Mouse (Mus musculus) liver, postnatal 0 days (tissue): Measurements from ENCODE around the gene Mthfd1. TPM values are rescaled to one million over a fixed set of nuclear protein-coding genes. Genes with fewer than 3 reads are reported as not detected.
A peak's percentile ranks its signal among the peaks of the same experiment; 100 is the strongest.

Experiments used
- ATAC-seq: fragments of 200-750 bp; cut with Nextera tagmentation; 2 replicates; pipeline ENCODE4 v1.8.0; 2017; ENCODE audit warnings: mild to moderate bottlenecking, moderate library complexity
- DNase-seq: peaks from one replicate; pipeline ENCODE4 v3.0.0-alpha.2; 2016
- H3K27ac ChIP-seq: fragments of 300-500 bp; sonication (generic); 2 replicates; pipeline ENCODE4 v1.5.1; 2014; ENCODE audit warnings: antibody characterized with exemption, moderate library complexity, mild to moderate bottlenecking, low read depth
- H3K27me3 ChIP-seq: fragments of 300-500 bp; sonication (generic); 2 replicates; pipeline ENCODE4 v1.6.1; 2014; ENCODE audit warnings: low read length, control low read depth, mixed read lengths; ENCODE audit not compliant: insufficient read depth
- H3K36me3 ChIP-seq: fragments of 300-500 bp; sonication (generic); replicated peaks from 2 replicates; pipeline ENCODE4 v1.6.1; 2014; ENCODE audit warnings: mild to moderate bottlenecking, control low read depth, low read length, moderate library complexity, mixed read lengths; ENCODE audit not compliant: insufficient read depth
- H3K4me1 ChIP-seq: fragments of 300-500 bp; sonication (generic); 2 replicates; pipeline ENCODE4 v1.6.1; 2014; ENCODE audit warnings: antibody characterized with exemption, mild to moderate bottlenecking, control low read depth; ENCODE audit not compliant: insufficient read depth
- H3K4me2 ChIP-seq: fragments of 300-500 bp; sonication (generic); 2 replicates; pipeline ENCODE4 v1.6.1; 2014; ENCODE audit warnings: low read depth, mild to moderate bottlenecking, low read length, moderate library complexity, mixed read lengths
- H3K4me3 ChIP-seq: fragments of 300-500 bp; sonication (generic); 2 replicates; pipeline ENCODE4 v1.5.1; 2014; ENCODE audit warnings: low read depth, low read length
- H3K9ac ChIP-seq: fragments of 300-500 bp; sonication (generic); replicated peaks from 2 replicates; pipeline ENCODE4 v1.6.1; 2014; ENCODE audit warnings: mild to moderate bottlenecking, moderate library complexity
- H3K9me3 ChIP-seq: fragments of 300-500 bp; sonication (generic); 2 replicates; pipeline ENCODE4 v1.6.1; 2016; ENCODE audit warnings: mild to moderate bottlenecking, control low read depth, low read length, mixed read lengths
- CTCF ChIP-seq: sonication (generic); IDR thresholded peaks from 2 replicates; pipeline ENCODE4 v1.5.1; 2016; ENCODE audit warnings: antibody characterized with exemption, low read depth
- EP300 ChIP-seq: IDR thresholded peaks from 2 replicates; pipeline ENCODE4 v1.6.1; 2016; ENCODE audit warnings: antibody characterized with exemption, low read depth, mild to moderate bottlenecking
- whole genome bisulfite sequencing: fragments of 180-500 bp; shearing (Covaris S2); extraction: QIAGEN DNeasy Blood & Tissue Kit; methylation state at CpG from one replicate; pipeline ENCODE4 v1.1.7; 2014; ENCODE audit not compliant: insufficient replicate concordance; 5-methylcytosine and 5-hydroxymethylcytosine counted together
- polyA plus RNA-seq: library from polyadenylated mRNA; unstranded; fragments of >200 nt; fragmentation: Nextera tagmentation; extraction: Ambion mirVana; gene quantifications from 2 replicates; pipeline ENCODE4 v1.2.1, GENCODE M21; 2015

The Mthfd1 gene
- polyA plus RNA-seq, 1 experiment from 2014 or later: 63.0 TPM

DNA sequence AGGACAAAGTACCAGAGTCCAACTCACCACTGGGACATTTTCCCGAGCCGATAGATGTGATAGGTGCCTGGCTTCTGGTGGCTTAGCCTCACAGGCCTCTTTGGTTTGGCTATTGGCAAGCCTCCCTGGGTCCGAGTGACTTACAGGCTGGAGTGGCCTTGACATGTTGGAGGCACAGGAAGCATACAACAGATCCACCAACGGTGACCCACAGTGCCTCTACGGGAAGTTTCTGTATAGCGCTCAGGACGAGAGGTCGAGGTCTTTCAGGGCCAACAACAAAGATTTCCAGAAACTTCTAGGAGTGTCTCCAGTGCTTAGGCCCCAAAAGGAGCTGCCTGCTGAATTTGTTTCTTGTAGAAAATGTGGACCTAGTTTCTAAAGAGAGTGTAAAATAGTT, 10.1 kb upstream of the Mthfd1 start:
- ATAC-seq (no peak), DNase-seq (no peak)
- 0 out of 2 replicates have a peak, but pooled peaks cover 3% of the 10 kb centered on the region for H3K4me1 ChIP-seq
- H3K4me3 ChIP-seq: no peak overlapping the region
- WGBS: 74% methylated on average over 8 of the region's 8 CpGs
- H3K9me3 ChIP-seq: no peaks in the 10 kb centered on the region
- H3K27ac ChIP-seq: no peak overlapping the region
- H3K4me2 ChIP-seq: no peak overlapping the region
- TF ChIP-seq CTCF (no peak), EP300 (no peak)
- no peaks in the 10 kb centered on the region for H3K36me3 ChIP-seq
- H3K9ac ChIP-seq: no peak overlapping the region
- H3K27me3 ChIP-seq: no peaks in the 10 kb centered on the region

DNA sequence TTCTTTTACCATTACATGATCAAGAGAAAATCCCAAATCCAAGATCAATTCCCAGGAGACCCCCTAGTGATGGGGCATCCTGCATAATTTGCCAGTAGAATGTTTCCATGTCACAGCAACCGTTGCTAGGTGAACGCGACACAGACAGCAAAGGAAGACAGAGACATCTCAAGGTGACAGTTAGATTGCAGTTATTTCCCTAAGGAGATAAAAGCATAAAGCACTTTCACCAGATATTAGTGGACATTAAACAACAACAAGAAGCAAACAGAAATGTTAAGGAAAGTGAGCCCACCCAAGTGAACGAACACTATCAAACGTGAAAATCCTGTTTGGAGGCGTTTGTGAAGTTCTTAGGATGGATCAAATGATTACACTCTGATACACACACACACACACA, 8.5 kb upstream of the Mthfd1 start, which contains the start of gene Tex21:
TSS of gene Tex21 (minus strand) at position 101 of the 400 bp plus-strand sequence.
- Histone ChIP-seq H3K9ac (no peak within 1 kb of the TSS), H3K4me1 (no peaks in the 10 kb centered on the region), H3K4me2 (no peak within 1 kb of the TSS), H3K9me3 (no peaks in the 10 kb centered on the region), H3K36me3 (no peaks in the 10 kb centered on the region), H3K27ac (no peak within 1 kb of the TSS), H3K4me3 (no peak within 1 kb of the TSS), H3K27me3 (no peaks in the 10 kb centered on the region)
- ATAC-seq: no peak
- TF ChIP-seq CTCF (no peak), EP300 (no peak)
- no peak for DNase-seq
- 81% methylated on average over 6 of the region's 6 CpGs for WGBS

DNA sequence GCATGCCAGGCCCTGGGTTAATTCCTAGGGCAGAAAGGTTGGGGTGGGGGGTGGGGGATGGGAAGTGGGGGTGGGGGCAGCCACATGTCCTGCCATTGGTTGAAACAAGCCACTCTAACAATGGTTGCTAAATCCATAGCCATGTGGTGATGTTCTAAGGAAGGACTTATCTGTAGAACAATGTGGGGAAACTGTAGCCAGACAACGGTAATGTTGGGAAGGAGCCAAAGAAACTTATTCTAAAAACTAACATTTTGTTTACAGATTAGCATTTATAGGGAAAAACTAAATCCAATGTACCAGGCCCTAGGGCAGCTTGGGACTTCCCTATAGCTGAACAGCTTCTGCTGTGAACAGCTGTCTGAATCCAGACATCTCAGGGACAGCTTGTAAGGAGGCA, 2.0 kb upstream of the Mthfd1 start:
- Histone ChIP-seq H3K9me3 (no peaks in the 10 kb centered on the region), H3K27me3 (no peaks in the 10 kb centered on the region), H3K9ac (no peak overlapping the region), H3K4me2 (no peak overlapping the region), H3K36me3 (no peaks in the 10 kb centered on the region), H3K4me3 (no peak overlapping the region), H3K27ac (no peak overlapping the region), H3K4me1 (peaks cover 15% of the 10 kb centered on the region; the same call in 1 of the 2 replicates)
- no peak for ATAC-seq
- 47% methylated on average over 1 of the region's 1 CpGs for WGBS
- TF ChIP-seq CTCF (no peak), EP300 (no peak)
- no peak for DNase-seq

DNA sequence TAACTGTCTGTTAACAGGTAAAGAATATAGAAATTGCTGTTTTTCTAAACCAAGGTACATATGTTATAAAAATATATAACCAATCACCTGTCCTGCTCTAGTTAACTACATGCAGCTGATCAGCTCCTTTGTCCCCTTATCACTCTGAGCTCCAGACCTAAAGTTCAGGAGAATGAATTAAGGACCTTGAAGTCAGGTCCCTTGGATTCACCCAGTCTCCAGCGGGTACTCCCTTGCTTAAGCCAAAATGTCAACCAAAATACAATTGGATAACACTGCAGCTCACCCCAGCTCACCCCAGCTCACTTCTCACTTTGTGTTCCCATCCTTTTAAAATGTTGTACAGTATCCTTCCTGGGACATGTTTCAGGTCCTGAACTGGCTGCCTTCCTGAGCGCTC, 1.5 kb upstream of the Mthfd1 start:
- no peak for TF ChIP-seq EP300
- no peak for TF ChIP-seq CTCF
- Histone ChIP-seq H3K4me2 (no peak overlapping the region), H3K4me1 (peaks cover 15% of the 10 kb centered on the region; the same call in 1 of the 2 replicates), H3K9ac (no peak overlapping the region), H3K27me3 (no peaks in the 10 kb centered on the region), H3K4me3 (no peak overlapping the region), H3K27ac (peak overlapping the region; percentile 94), H3K36me3 (no peaks in the 10 kb centered on the region), H3K9me3 (no peaks in the 10 kb centered on the region)
- WGBS: 86% methylated on average over 2 of the region's 2 CpGs
- ATAC-seq: no peak
- no peak for DNase-seq

DNA sequence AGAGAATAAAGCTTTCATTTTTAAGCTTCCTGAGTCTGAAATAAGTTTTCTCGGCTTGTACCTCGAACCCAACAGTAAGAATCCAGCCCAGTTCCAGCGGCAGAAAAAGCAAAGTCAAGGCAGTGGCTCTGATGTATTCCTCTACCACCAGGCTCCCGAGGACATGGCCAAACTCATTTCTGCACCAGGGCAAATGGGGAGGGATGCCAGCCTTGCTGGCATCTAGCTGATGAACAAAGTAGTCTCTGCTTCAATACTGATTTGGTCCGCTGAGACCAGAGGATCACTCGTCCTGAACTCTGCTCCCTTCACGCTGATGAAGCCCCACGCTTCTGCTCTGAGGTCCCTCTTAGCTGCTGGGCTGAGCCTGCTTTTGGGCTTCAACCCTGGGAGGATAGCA, 1.1 kb upstream of the Mthfd1 start:
- TF ChIP-seq CTCF: no peak
- TF ChIP-seq EP300: no peak
- no peak for DNase-seq
- peaks cover 15% of the 10 kb centered on the region; the same call in 1 of the 2 replicates for H3K4me1 ChIP-seq
- WGBS: 69% methylated on average over 8 of the region's 8 CpGs
- peak overlapping the region; percentile 96; the same call in 1 of the 2 replicates for H3K4me2 ChIP-seq
- no peaks in the 10 kb centered on the region for H3K27me3 ChIP-seq
- H3K27ac ChIP-seq: peak overlapping the region; percentile 94
- peak overlapping the region; percentile 72; the same call in 1 of the 2 replicates for H3K9ac ChIP-seq
- H3K9me3 ChIP-seq: no peaks in the 10 kb centered on the region
- H3K4me3 ChIP-seq: no peak overlapping the region
- ATAC-seq: no peak
- H3K36me3 ChIP-seq: no peaks in the 10 kb centered on the region

DNA sequence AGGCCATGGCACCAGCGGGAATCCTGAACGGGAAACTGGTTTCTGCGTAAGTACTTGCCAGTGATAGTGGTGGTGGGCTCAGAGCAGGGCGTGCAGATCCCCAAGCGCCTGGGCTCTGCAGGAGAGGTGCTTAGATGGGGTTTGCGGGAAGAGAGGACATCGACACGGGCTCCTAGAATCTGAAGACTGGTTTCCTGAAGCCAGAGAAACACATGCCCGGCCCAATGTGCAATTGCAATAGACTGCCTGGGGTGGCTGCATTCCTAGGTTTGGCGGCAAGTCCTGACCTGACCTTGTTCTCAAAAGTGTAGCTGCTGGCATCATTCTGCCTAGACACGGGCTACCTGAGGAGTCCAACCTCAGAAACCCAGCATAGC, 389 bp downstream of the Mthfd1 start:
- TF ChIP-seq CTCF: 0 out of 2 replicates have a peak, but pooled peaks have one; percentile 1
- no peak for TF ChIP-seq EP300
- Histone ChIP-seq H3K9me3 (no peaks in the 10 kb centered on the region), H3K9ac (peak overlapping the region; percentile 72), H3K4me3 (peak overlapping the region; percentile 70), H3K36me3 (no peaks in the 10 kb centered on the region), H3K27me3 (no peaks in the 10 kb centered on the region), H3K27ac (peak overlapping the region; percentile 90), H3K4me1 (peaks cover 15% of the 10 kb centered on the region; the same call in 1 of the 2 replicates), H3K4me2 (peak overlapping the region; percentile 96)
- WGBS: 0% methylated on average over 11 of the region's 11 CpGs
- no peak for DNase-seq
- peak; percentile 14 for ATAC-seq
